Mouse (Mus musculus): ENCODE measurements around the gene Slain2. TPM values are rescaled to one million over a fixed set of nuclear protein-coding genes. Genes with fewer than 3 reads are reported as not detected.

Slain2 gene
- total and polyA plus RNA-seq, 3 experiments = 11.0 to 34.6 (median 27.5) TPM

- H3K9ac ChIP-seq (ENCODE audit: insufficient read depth, low read depth) = no peak overlapping the region
Measured at GRCm38 (mm10) chr5:72965706-72966105, 51.6 kb downstream of the Slain2 start.

GRCm38 (mm10) chr5:72972435-72972834, 58.3 kb downstream of the Slain2 start:
- DNase-seq (ENCODE audit: extremely low read depth) = no peak
- in situ Hi-C loops (cut with MboI; ENCODE audit: low pct_ligation_motif_present, low pct_unique_long_range_greater_than_20kb, low sequenced_read_pairs) (no loop called here), dilution Hi-C loops (cut with MboI; ENCODE audit: extremely low pct_ligation_motif_present, extremely low pct_unique_long_range_greater_than_20kb, low sequenced_read_pairs) (no loop called here)
- H3K4me2 ChIP-seq (ENCODE audit: insufficient read depth, low read depth, poor library complexity, severe bottlenecking) = no peak overlapping the region
- no peak overlapping the region for H3K4me3 ChIP-seq (replicated peaks in 1 of 3; ENCODE audit: low read depth in 2 of 3, low read length in 2 of 3, poor library complexity in 1 of 3)
- H3K9me3 ChIP-seq (replicated peaks; ENCODE audit: low read length) = no peaks in the 10 kb centered on the region
- H3K79me2 ChIP-seq (replicated peaks; ENCODE audit: control insufficient read depth, extremely low read depth, insufficient read depth, poor library complexity, severe bottlenecking) = no peaks in the 10 kb centered on the region
- TF ChIP-seq MAFK (IDR thresholded peaks at IDR 0.05; ENCODE audit: insufficient replicate concordance, low read length) = no peak
- no peak for TF ChIP-seq ZC3H11A (IDR thresholded peaks at IDR 0.05; ENCODE audit: low read depth, low read length)
- no peak for TF ChIP-seq TBP (conservative IDR thresholded peaks at IDR 0.05; ENCODE audit: low read depth, low read length)
- TF ChIP-seq GABPA (IDR thresholded peaks at IDR 0.05; ENCODE audit: insufficient replicate concordance, low read depth, low read length) = no peak
- no peak for TF ChIP-seq MXI1 (IDR thresholded peaks at IDR 0.05; ENCODE audit: low read depth, low read length)
- TF ChIP-seq CTCF (conservative IDR thresholded peaks at IDR 0.05 in 1 of 2, IDR thresholded peaks at IDR 0.05 in 1 of 2; ENCODE audit: low read depth in 2 of 2, low read length in 2 of 2) = no peak
- TF ChIP-seq RCOR1 (conservative IDR thresholded peaks at IDR 0.05; ENCODE audit: low read depth, low read length) = no peak
- no peak for TF ChIP-seq POLR2AphosphoS2 (IDR thresholded peaks at IDR 0.05; ENCODE audit: low read depth, low read length)
- no peak for TF ChIP-seq MAZ (IDR thresholded peaks at IDR 0.05; ENCODE audit: low read depth, low read length)
- TF ChIP-seq JUN (IDR thresholded peaks at IDR 0.05; ENCODE audit: insufficient read depth, low read depth, low read length) = no peak
- no peak overlapping the region for H3K9ac ChIP-seq (ENCODE audit: insufficient read depth, low read depth)
- peaks cover 3 to 65% of the 10 kb centered on the region in 2 experiments for H3K36me3 ChIP-seq (replicated peaks in 1 of 2; ENCODE audit: control insufficient read depth in 1 of 2, insufficient read depth in 1 of 2, low read length in 1 of 2)
- no peak overlapping the region for H3K27ac ChIP-seq (ENCODE audit: insufficient read depth, low read depth)
- H3K4me1 ChIP-seq (ENCODE audit: control insufficient read depth in 1 of 2, insufficient read depth in 2 of 2) = no peaks in the 10 kb centered on the region
- H3K27me3 ChIP-seq (replicated peaks) = no peaks in the 10 kb centered on the region

More at GRCm38 (mm10) chr5:72965706-72966105, 51.6 kb downstream of the Slain2 start:
- Histone ChIP-seq H3K4me1 (ENCODE audit: control insufficient read depth in 1 of 2, insufficient read depth in 2 of 2) (no peaks in the 10 kb centered on the region), H3K9me3 (replicated peaks; ENCODE audit: low read length) (no peaks in the 10 kb centered on the region), H3K27ac (ENCODE audit: insufficient read depth, low read depth) (no peak overlapping the region), H3K36me3 (replicated peaks in 1 of 2; ENCODE audit: control insufficient read depth in 1 of 2, insufficient read depth in 1 of 2, low read length in 1 of 2) (peaks cover 3 to 30% of the 10 kb centered on the region in 2 experiments), H3K4me3 (replicated peaks in 1 of 3; ENCODE audit: low read depth in 2 of 3, low read length in 2 of 3, poor library complexity in 1 of 3) (no peak overlapping the region), H3K27me3 (replicated peaks) (no peaks in the 10 kb centered on the region), H3K79me2 (replicated peaks; ENCODE audit: control insufficient read depth, extremely low read depth, insufficient read depth, poor library complexity, severe bottlenecking) (no peaks in the 10 kb centered on the region), H3K4me2 (ENCODE audit: insufficient read depth, low read depth, poor library complexity, severe bottlenecking) (no peak overlapping the region)
- in situ Hi-C loops (cut with MboI; ENCODE audit: low pct_ligation_motif_present, low pct_unique_long_range_greater_than_20kb, low sequenced_read_pairs) (no loop called here), dilution Hi-C loops (cut with MboI; ENCODE audit: extremely low pct_ligation_motif_present, extremely low pct_unique_long_range_greater_than_20kb, low sequenced_read_pairs) (no loop called here)
- no peak for DNase-seq (ENCODE audit: extremely low read depth)
- TF ChIP-seq USF1 (IDR thresholded peaks at IDR 0.05; ENCODE audit: low read depth, low read length) (no peak), MAZ (IDR thresholded peaks at IDR 0.05; ENCODE audit: low read depth, low read length) (no peak), CHD2 (IDR thresholded peaks at IDR 0.05; ENCODE audit: low read length) (no peak), CTCF (conservative IDR thresholded peaks at IDR 0.05 in 1 of 2, IDR thresholded peaks at IDR 0.05 in 1 of 2; ENCODE audit: low read depth in 2 of 2, low read length in 2 of 2) (no peak), KAT2A (IDR thresholded peaks at IDR 0.05; ENCODE audit: insufficient replicate concordance, low read length) (no peak), USF2 (conservative IDR thresholded peaks at IDR 0.05; ENCODE audit: low read depth, low read length) (no peak), CHD1 (IDR thresholded peaks at IDR 0.05; ENCODE audit: low read depth, low read length) (no peak), ETS1 (conservative IDR thresholded peaks at IDR 0.05; ENCODE audit: low read depth, low read length) (no peak), GABPA (IDR thresholded peaks at IDR 0.05; ENCODE audit: insufficient replicate concordance, low read depth, low read length) (no peak), ZC3H11A (IDR thresholded peaks at IDR 0.05; ENCODE audit: low read depth, low read length) (no peak), SMC3 (IDR thresholded peaks at IDR 0.05; ENCODE audit: low read depth, low read length) (no peak), MEF2A (IDR thresholded peaks at IDR 0.05; ENCODE audit: borderline replicate concordance, low read depth, low read length) (no peak), E2F4 (IDR thresholded peaks at IDR 0.05; ENCODE audit: insufficient replicate concordance, low read depth, low read length) (no peak), EP300 (IDR thresholded peaks at IDR 0.05; ENCODE audit: low read length) (no peak), RAD21 (IDR thresholded peaks at IDR 0.05; ENCODE audit: low read depth, low read length) (no peak)
